Mouse (Mus musculus) splenic B cell, adult 2 months (primary cell): ENCODE results near the gene Urb2.

ENCODE experiments used
- DNase-seq: peaks from one replicate; pipeline ENCODE4 v3.0.0-alpha.2; 2011; ENCODE audit warnings: low read depth, low spot score
- H3K27me3 ChIP-seq: 2 replicates; pipeline ENCODE4 v1.6.1; 2012; ENCODE audit warnings: mild to moderate bottlenecking, low read length, moderate library complexity, mixed read lengths; ENCODE audit not compliant: control insufficient read depth, poor library complexity, insufficient read depth, severe bottlenecking
- H3K36me3 ChIP-seq: 2 replicates; pipeline ENCODE4 v1.6.1; 2012; ENCODE audit warnings: mild to moderate bottlenecking, low read length, moderate library complexity, mixed read lengths; ENCODE audit not compliant: control insufficient read depth, poor library complexity, insufficient read depth, severe bottlenecking

The Urb2 gene

DNA sequence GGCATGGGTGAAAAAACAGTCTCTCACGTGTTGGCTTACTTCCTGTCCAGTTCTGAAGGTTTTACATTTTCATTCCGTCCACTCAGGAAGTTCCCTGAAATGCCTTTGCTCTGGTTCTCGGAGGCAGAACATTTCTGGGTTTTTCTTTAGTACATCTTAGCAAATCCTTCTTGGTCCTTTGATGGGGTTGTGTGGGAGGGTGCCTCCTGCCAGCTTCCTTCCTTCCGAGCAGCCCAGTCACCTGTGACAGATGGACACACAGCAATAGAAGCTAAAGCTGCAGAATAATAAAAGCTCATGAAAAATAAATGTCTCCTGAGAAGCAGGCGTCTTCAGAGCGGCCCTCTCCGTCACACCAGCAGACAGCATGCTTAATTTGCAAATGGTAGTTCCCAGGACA, 57.7 kb downstream of the Urb2 start:
- Histone ChIP-seq H3K27me3 (no peaks in the 10 kb centered on the region), H3K36me3 (no peaks in the 10 kb centered on the region)

DNA sequence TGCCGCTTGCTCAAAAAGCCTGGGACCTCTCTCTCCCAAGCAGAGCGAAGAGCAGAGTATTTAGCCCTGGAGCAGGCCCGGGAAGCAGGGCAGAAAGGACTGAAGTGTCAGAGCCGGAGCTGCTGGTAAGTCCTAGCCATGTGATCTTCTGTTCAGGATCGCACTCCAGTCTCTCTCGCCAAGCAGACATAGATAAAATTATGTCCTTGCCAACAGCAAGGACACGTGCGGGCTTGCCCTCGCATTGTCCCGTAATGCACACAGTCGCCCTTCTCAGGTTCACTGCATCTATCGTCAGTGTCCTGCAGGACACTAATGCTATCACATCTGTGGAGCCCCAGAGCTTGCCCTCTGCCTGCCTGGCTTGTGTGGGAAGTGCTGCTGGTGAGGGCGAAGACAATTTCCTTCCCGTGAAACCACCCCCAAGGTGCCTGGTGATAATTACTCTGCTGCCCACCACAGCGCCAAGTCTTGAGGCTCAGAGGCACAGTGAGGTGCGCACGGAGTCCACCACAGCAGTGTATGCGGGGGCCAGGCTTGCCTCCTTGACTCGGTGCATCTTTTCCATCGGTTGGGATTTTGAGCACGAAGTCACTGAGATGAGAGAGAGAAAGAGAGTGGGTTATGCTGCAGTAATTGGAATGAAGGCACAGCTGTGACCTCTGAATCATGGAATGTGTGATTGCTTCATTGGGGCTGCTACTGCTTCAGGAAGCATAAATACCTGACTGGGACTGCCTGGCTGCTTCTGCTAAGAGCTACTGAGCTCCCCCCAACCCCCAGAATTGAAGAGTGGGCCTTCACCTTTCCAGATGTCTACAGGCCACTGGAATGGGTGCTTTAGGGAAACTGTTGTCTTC, 59.4 kb downstream of the Urb2 start:
- no peak for DNase-seq
- Histone ChIP-seq H3K36me3 (no peaks in the 10 kb centered on the region), H3K27me3 (no peaks in the 10 kb centered on the region)

More for the DNA sequence above, 57.7 kb downstream of the Urb2 start:
- DNase-seq: no peak

DNA sequence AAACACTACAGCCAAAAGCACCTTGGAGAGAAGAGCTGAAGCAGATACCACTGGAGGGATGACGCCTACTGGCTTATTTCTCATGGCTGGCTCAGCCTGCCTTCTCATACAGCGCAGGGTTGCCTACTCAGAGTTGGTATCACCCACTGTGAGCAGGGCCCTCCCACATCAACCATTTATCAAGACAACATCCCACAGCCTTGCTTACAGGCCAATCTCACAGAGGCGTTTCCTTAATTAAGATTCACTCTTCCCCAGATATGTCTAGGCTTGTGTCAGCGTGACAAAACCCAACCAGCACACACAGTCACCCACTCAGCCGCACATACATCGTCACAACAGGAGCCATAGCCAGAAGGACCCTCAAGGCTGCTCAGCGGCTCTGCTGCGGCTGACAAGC, 61.3 kb downstream of the Urb2 start:
- Histone ChIP-seq H3K27me3 (no peaks in the 10 kb centered on the region), H3K36me3 (no peaks in the 10 kb centered on the region)
- no peak for DNase-seq

DNA sequence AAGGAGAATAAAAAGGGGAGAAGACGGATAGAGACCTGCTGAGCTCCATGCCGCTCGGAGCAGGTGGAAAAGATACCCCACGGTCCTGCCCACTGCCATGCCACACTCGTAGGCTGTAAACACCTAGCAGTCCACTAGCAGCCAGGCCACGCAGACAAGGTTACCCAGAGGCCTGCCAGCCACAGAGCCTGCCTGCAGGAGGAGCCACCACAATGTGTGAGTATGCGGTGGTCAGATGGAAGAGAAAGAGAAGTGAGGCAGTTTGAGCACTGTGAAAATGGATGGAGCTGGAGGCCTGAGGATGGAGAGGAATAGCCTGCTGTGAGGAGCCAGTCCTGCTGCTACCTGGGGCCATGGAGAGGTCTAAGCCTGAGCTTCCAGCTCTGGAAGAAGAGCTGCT, 62.3 kb downstream of the Urb2 start:
- Histone ChIP-seq H3K27me3 (no peaks in the 10 kb centered on the region), H3K36me3 (no peaks in the 10 kb centered on the region)
- no peak for DNase-seq

DNA sequence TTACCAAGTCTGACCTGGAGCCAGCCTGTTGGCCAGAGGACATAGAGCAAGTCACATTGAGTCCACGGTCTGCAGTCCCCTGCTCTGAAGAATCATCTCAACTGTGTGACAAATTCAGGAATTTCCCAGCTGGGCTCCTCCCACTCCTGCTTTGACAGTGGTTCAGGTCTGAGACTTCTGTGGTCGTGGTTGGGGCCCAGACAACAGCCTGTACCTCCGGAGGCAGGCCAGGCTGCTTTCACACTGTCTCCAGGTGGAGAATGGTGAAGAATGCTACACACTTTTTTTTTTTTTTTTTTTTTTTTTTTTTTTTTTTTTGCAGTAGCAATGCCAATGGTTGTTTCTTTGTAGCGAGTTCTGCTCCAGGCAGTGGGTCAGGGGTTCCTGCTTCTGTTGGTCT, 64.4 kb downstream of the Urb2 start:
- no peak for DNase-seq
- Histone ChIP-seq H3K27me3 (no peaks in the 10 kb centered on the region), H3K36me3 (no peaks in the 10 kb centered on the region)

GRCm38 (mm10) chr8:124088092-124088613, 66.8 kb downstream of the Urb2 start:
- no peaks in the 10 kb centered on the region for H3K36me3 ChIP-seq
- H3K27me3 ChIP-seq: no peaks in the 10 kb centered on the region

DNA sequence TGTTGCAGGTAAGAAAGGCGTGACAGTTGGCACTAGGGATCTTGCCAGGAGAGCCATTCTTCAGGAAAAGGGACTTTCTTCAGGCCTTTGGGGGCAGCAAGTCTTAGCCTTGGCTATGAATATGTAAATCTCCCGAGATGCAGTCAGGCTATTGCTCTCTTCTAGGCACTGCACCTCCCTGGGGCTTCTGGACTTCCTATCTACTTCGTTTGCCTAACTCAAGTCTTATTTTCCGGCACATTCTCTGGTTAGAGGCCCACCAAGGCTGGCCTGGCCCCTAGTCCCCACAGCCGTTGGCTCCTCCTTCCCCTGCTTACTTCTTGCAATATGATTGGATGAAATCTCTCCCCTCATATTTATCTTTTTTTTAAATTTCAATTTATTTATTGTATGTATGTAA, 67.7 kb downstream of the Urb2 start:
- Histone ChIP-seq H3K27me3 (no peaks in the 10 kb centered on the region), H3K36me3 (no peaks in the 10 kb centered on the region)
- DNase-seq: no peak

More at GRCm38 (mm10) chr8:124088092-124088613, 66.8 kb downstream of the Urb2 start:
- DNase-seq: no peak

DNA sequence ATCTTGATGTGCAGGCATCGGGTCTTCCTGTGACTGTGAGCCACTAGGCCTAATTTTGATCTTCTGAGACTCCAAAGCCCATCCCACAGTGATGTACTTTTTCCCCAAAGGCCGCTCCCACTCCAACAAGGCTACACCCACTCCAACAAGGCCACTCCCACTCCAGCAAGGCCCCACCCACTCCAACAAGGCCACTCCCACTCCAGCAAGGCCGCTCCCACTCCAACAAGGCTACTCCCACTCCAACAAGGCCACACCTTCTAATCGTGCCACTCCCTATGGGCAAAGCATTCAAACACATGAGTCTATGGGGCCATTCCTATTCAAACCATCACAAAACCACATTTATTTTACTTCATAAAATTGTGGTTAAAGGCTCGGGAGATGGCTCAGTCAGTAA, 69.2 kb downstream of the Urb2 start:
- H3K36me3 ChIP-seq: no peaks in the 10 kb centered on the region
- DNase-seq: no peak
- no peaks in the 10 kb centered on the region for H3K27me3 ChIP-seq
